Mouse (Mus musculus) MEL (cell line): Measurements from ENCODE around the gene Sept5.

Experiments used
- GATA1 ChIP-seq: IDR thresholded peaks from 2 replicates; pipeline ENCODE4 v1.6.1; 2011; ENCODE audit warnings: low read depth, low read length, improper control_type of control experiment
- ZNF384 ChIP-seq: IDR thresholded peaks from 2 replicates; pipeline ENCODE4 v1.6.1; 2012; ENCODE audit warnings: low read depth, mild to moderate bottlenecking, inconsistent platforms, low read length, improper control_type of control experiment

DNA sequence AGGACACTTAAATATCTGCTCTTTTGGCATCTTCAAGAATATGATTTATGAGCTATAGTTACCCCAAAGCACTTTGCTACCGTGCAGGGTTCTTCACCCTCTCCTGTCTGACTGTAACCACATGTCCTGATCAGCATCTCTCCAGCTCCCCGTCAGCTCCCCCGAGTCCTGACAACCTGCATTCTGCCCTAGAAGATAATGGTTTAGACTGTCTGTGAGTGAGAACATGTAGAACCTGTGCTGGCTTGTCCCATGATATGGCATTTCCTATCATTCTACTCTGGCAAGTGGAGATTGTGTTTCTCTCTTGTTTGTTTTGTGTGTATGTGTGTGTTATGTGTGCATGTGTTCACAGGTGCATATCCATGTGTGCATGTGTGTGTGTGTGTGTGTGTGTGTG, 31.7 kb downstream of the Sept5 start:
- TF ChIP-seq GATA1 (no peak), ZNF384 (no peak)
